Mouse (Mus musculus) G1E (cell line): ENCODE data around the gene Kansl1l.

ENCODE experiments used
- CTCF ChIP-seq: IDR thresholded peaks from 2 replicates; pipeline ENCODE4 v1.5.1; 2012; ENCODE audit warnings: low read depth, low read length, inconsistent platforms, mixed read lengths
- GATA1 ChIP-seq: IDR thresholded peaks from 2 replicates; pipeline ENCODE4 v1.6.1; 2012; ENCODE audit warnings: borderline replicate concordance, low read length, inconsistent platforms, mixed read lengths
- GATA2 ChIP-seq: IDR thresholded peaks from 2 replicates; pipeline ENCODE4 v1.6.1; 2012; ENCODE audit warnings: low read depth, low read length, inconsistent platforms, borderline replicate concordance
- POLR2AphosphoS5 ChIP-seq: IDR thresholded peaks from 2 replicates; pipeline ENCODE4 v1.6.1; 2012; ENCODE audit warnings: low read depth, low read length, inconsistent platforms; ENCODE audit not compliant: insufficient replicate concordance
- TAL1 ChIP-seq: conservative IDR thresholded peaks from 2 replicates; pipeline ENCODE4 v1.6.1; 2012; ENCODE audit warnings: low read depth, low read length, inconsistent platforms, mixed read lengths

- TF ChIP-seq GATA1: no peak
- no peak for TF ChIP-seq CTCF
- no peak for TF ChIP-seq TAL1
- TF ChIP-seq GATA2: no peak
- TF ChIP-seq POLR2AphosphoS5: no peak
Observed at GRCm38 (mm10) chr1:66730581-66730980, 86.8 kb downstream of the Kansl1l start.
